Comparison of ENCODE assay signal across 8 mouse cellular contexts in genomic region chr13:48800850-48801546, GRCm38 (mm10).
DNase-seq lines count a peak whose midpoint lies in the region; ATAC-seq and TF ChIP-seq lines count a peak whose summit lies in the region.

No protein-coding gene starts in this region.

- H3K27me3 ChIP-seq in ES-Bruce4 (ENCODE audit: control insufficient read depth, insufficient read depth, low read length, poor library complexity, severe bottlenecking), result no peaks in the 10 kb centered on the region
- H3K27me3 ChIP-seq in embryonic facial prominence, embryonic 15.5 days, result no peaks in the 10 kb centered on the region

- H3K36me3 ChIP-seq in ES-Bruce4 (ENCODE audit: control insufficient read depth, insufficient read depth, low read length, poor library complexity, severe bottlenecking), result no peaks in the 10 kb centered on the region
- H3K36me3 ChIP-seq in embryonic facial prominence, embryonic 15.5 days, result peaks cover 43% of the 10 kb centered on the region

- H3K27ac ChIP-seq in ES-Bruce4 (ENCODE audit: insufficient read depth, low read length), result no peak overlapping the region
- no peak overlapping the region for H3K27ac ChIP-seq in bone marrow, adult 2 months (ENCODE audit: control insufficient read depth, insufficient read depth, low read depth, low read length, poor library complexity)
- no peak overlapping the region for H3K27ac ChIP-seq in embryonic facial prominence, embryonic 15.5 days (replicated peaks)

- intact Hi-C loops in heart, postnatal 36 days (cut with DNase I), result loop anchor here (1.0 to 10.0 kb wide), 5 partner anchors 69 to 374 kb away; no protein-coding TSS in a partner anchor

- no peaks in the 10 kb centered on the region for H3K9me3 ChIP-seq in ES-Bruce4 (replicated peaks; ENCODE audit: control insufficient read depth, insufficient read depth, low read length, poor library complexity, severe bottlenecking)
- H3K9me3 ChIP-seq in embryonic facial prominence, embryonic 15.5 days (replicated peaks), result no peaks in the 10 kb centered on the region

- TF ChIP-seq CTCF in ES-Bruce4 (IDR thresholded peaks at IDR 0.05; ENCODE audit: low read depth, low read length), result peak; percentile 97
- TF ChIP-seq CTCF in bone marrow, adult 2 months (IDR thresholded peaks at IDR 0.05; ENCODE audit: control insufficient read depth, insufficient read depth, low read length), result peak; percentile 77

- no peak overlapping the region for H3K4me2 ChIP-seq in embryonic facial prominence, embryonic 15.5 days (replicated peaks)

- no peak for TF ChIP-seq EP300 in ES-Bruce4 (IDR thresholded peaks at IDR 0.05; ENCODE audit: insufficient read depth, low read depth, low read length)

- H3K9ac ChIP-seq in ES-Bruce4 (ENCODE audit: low read depth, poor library complexity, severe bottlenecking), result no peak overlapping the region
- no peak overlapping the region for H3K9ac ChIP-seq in embryonic facial prominence, embryonic 15.5 days

- peaks cover 7% of the 10 kb centered on the region for H3K4me1 ChIP-seq in ES-Bruce4 (ENCODE audit: control insufficient read depth, insufficient read depth, low read length)
- no peaks in the 10 kb centered on the region for H3K4me1 ChIP-seq in bone marrow, adult 2 months (ENCODE audit: control insufficient read depth, insufficient read depth, low read length)
- no peaks in the 10 kb centered on the region for H3K4me1 ChIP-seq in embryonic facial prominence, embryonic 15.5 days

- no peak overlapping the region for H3K4me3 ChIP-seq in ES-Bruce4 (ENCODE audit: low read depth, low read length)
- no peak overlapping the region for H3K4me3 ChIP-seq in bone marrow, adult 2 months (replicated peaks; ENCODE audit: control insufficient read depth, low read depth, low read length)
- no peak overlapping the region for H3K4me3 ChIP-seq in embryonic facial prominence, embryonic 15.5 days (replicated peaks)

- DNase-seq in heart, postnatal 36 days, result peak; percentile 68 to 79
- peak; percentile 84 to 85 for DNase-seq in layer of hippocampus, postnatal 10 days (ENCODE audit: low spot score in 2 of 2)
- peak; percentile 71 for DNase-seq in lung, postnatal 36 days
- DNase-seq in right cerebral cortex, postnatal 25 days, result peak; percentile 47
- peak; percentile 26 for DNase-seq in yolk sac, embryonic 10.5 days (ENCODE audit: low spot score)

- 42% methylated on average over 11 of the region's 11 CpGs for WGBS in bone marrow, adult 2 months
- 30% methylated on average over 11 of the region's 11 CpGs for WGBS in embryonic facial prominence, embryonic 15.5 days

- no peak for TF ChIP-seq POLR2A in ES-Bruce4 (IDR thresholded peaks at IDR 0.05; ENCODE audit: insufficient read depth, low read length)
- TF ChIP-seq POLR2A in bone marrow, adult 2 months (IDR thresholded peaks at IDR 0.05; ENCODE audit: borderline replicate concordance, control insufficient read depth, low read depth, low read length), result no peak

- peak; percentile 39 for ATAC-seq in embryonic facial prominence, embryonic 15.5 days (ENCODE audit: insufficient number of reproducible peaks, low FRiP score, low TSS enrichment, low read depth)

Comparison
In these comparisons a context has a peak if more than half of its experiments do, and no peak if none do; other contexts are left out.
1. DNase-seq: peak in every context shown above with its lines; median percentile 84 in layer of hippocampus, postnatal 10 days; 74 in heart, postnatal 36 days; 71 in lung, postnatal 36 days; 47 in right cerebral cortex, postnatal 25 days; 26 in yolk sac, embryonic 10.5 days.